Mouse (Mus musculus) mammary gland, adult 2 months (tissue): ENCODE measurements around the gene Mybpc1. TPM values are rescaled to one million over a fixed set of nuclear protein-coding genes. Genes with fewer than 3 reads are reported as not detected.

Source experiments
- polyA plus RNA-seq: library from polyadenylated mRNA; depleted of rRNA; stranded (reverse); fragments of >200 nt; gene quantifications from 2 replicates; pipeline ENCODE4 v1.2.3, GENCODE M21; 2012; ENCODE audit warnings: low replicate concordance; rRNA removed

Gene Mybpc1
- 0.11 and 62.1 TPM in 2 replicates for polyA plus RNA-seq

GRCm38 (mm10) chr10:88604943-88605342, at the start of gene Mybpc1:
TSS of gene Mybpc1 (minus strand) at chr10:88605152.

GRCm38 (mm10) chr10:88503421-88504314, 101.3 kb downstream of the Mybpc1 start, which contains the start of gene Chpt1:
TSS of gene Chpt1 (minus strand) at chr10:88504073.

Other genes with a start within 250 kb of the Mybpc1 start
- gene Dram1, start 226.1 kb downstream of the Mybpc1 start, polyA plus RNA-seq: 104 and 118 TPM in 2 replicates
- gene Gnptab, start 226.0 kb downstream of the Mybpc1 start, polyA plus RNA-seq: 11.9 and 22.0 TPM in 2 replicates
- gene Sycp3, start 145.6 kb downstream of the Mybpc1 start, polyA plus RNA-seq: not detected in 2 replicates
- 453 and 496 TPM in 2 replicates for gene Chpt1, start 101.1 kb downstream of the Mybpc1 start, polyA plus RNA-seq
- 0.98 and 1.9 TPM in 2 replicates for gene Spic, start 79.9 kb upstream of the Mybpc1 start, polyA plus RNA-seq
- gene Arl1, start 125.7 kb upstream of the Mybpc1 start, polyA plus RNA-seq: 13.7 and 27.6 TPM in 2 replicates
- 3.7 and 6.5 TPM in 2 replicates for gene Utp20, start 221.7 kb upstream of the Mybpc1 start, polyA plus RNA-seq